ENCODE assay signal across 25 mouse cellular contexts in genomic region chr13:70214022-70214654, GRCm38 (mm10).
DNase-seq lines count a peak whose midpoint lies in the region; ATAC-seq and TF ChIP-seq lines count a peak whose summit lies in the region.
"Had no signal": no experiment of that assay in that cellular context is flagged by ENCODE, and none has a peak within 500 bp of the region (broad histone marks: within the 10 kb centered on the region; RNA-seq: fewer than 3 reads in every experiment).

No protein-coding gene starts in this region.

- no peaks in the 10 kb centered on the region for H3K27me3 ChIP-seq in kidney, embryonic 16.5 days (ENCODE audit: insufficient read depth, low read length)
- H3K27me3 ChIP-seq in intestine, embryonic 14.5 days (replicated peaks; ENCODE audit: control insufficient read depth, insufficient read depth, low read length): no peaks in the 10 kb centered on the region
- H3K27me3 ChIP-seq in limb, embryonic 11.5 days (ENCODE audit: control insufficient read depth, insufficient read depth, low read length): no peaks in the 10 kb centered on the region
- H3K27me3 ChIP-seq in hindbrain, postnatal 0 days (ENCODE audit: insufficient read depth, low read length): no peaks in the 10 kb centered on the region
- H3K27me3 ChIP-seq: embryonic facial prominence, embryonic 12.5 days; liver, embryonic 13.5 days had no signal

- no peak for TF ChIP-seq CTCF in hindbrain, postnatal 0 days (IDR thresholded peaks at IDR 0.05; ENCODE audit: low read depth)

- H3K4me1 ChIP-seq in kidney, embryonic 16.5 days (ENCODE audit: insufficient read depth, low read length): no peaks in the 10 kb centered on the region; the same call in 1 of the 2 replicates
- H3K4me1 ChIP-seq in intestine, embryonic 14.5 days (replicated peaks; ENCODE audit: control insufficient read depth, insufficient read depth, low read length): no peaks in the 10 kb centered on the region
- H3K4me1 ChIP-seq in limb, embryonic 11.5 days (ENCODE audit: control insufficient read depth, insufficient read depth, low read length): 0 out of 2 replicates have a peak, but pooled peaks cover 5% of the 10 kb centered on the region
- H3K4me1 ChIP-seq in hindbrain, postnatal 0 days (ENCODE audit: insufficient read depth, low read length): peaks cover 16% of the 10 kb centered on the region; the same call in 1 of the 2 replicates
- H3K4me1 ChIP-seq: embryonic facial prominence, embryonic 12.5 days; liver, embryonic 13.5 days had no signal

- no peaks in the 10 kb centered on the region for H3K9me3 ChIP-seq in kidney, embryonic 16.5 days (ENCODE audit: low read length)
- no peaks in the 10 kb centered on the region for H3K9me3 ChIP-seq in intestine, embryonic 14.5 days (ENCODE audit: control insufficient read depth, low read length)
- no peaks in the 10 kb centered on the region for H3K9me3 ChIP-seq in limb, embryonic 11.5 days (ENCODE audit: control insufficient read depth, low read length)
- H3K9me3 ChIP-seq in hindbrain, postnatal 0 days (ENCODE audit: low read length): no peaks in the 10 kb centered on the region
- H3K9me3 ChIP-seq: embryonic facial prominence, embryonic 12.5 days; liver, embryonic 13.5 days; midbrain, embryonic 10.5 days had no signal

- no peak overlapping the region for H3K4me2 ChIP-seq in kidney, embryonic 16.5 days (replicated peaks; ENCODE audit: low read depth, low read length)
- H3K4me2 ChIP-seq in intestine, embryonic 14.5 days (ENCODE audit: low read length): no peak overlapping the region
- no peak overlapping the region for H3K4me2 ChIP-seq in limb, embryonic 11.5 days (ENCODE audit: low read depth, severe bottlenecking)
- no peak overlapping the region for H3K4me2 ChIP-seq in hindbrain, postnatal 0 days (ENCODE audit: low read depth, low read length)
- H3K4me2 ChIP-seq: embryonic facial prominence, embryonic 12.5 days; liver, embryonic 13.5 days had no signal

- no peak; the same call in 1 of the 2 replicates for ATAC-seq in kidney, embryonic 16.5 days (ENCODE audit: low FRiP score, low TSS enrichment)
- 0 out of 2 replicates have a peak, but pooled peaks have one; percentile 53 for ATAC-seq in intestine, embryonic 14.5 days (replicated peaks; ENCODE audit: low FRiP score, low TSS enrichment, low read depth)
- peak; percentile 51; the same call in 1 of the 2 replicates for ATAC-seq in limb, embryonic 11.5 days (ENCODE audit: insufficient number of reproducible peaks, low FRiP score, low TSS enrichment, low read depth)
- no peak for ATAC-seq in hindbrain, postnatal 0 days
- ATAC-seq: CD4-positive, CD25-positive, alpha-beta regulatory T cell, adult 4 months; forebrain, embryonic 14.5 days; lung, postnatal 0 days; midbrain, embryonic 16.5 days had no signal

- no peak overlapping the region for H3K4me3 ChIP-seq in kidney, embryonic 16.5 days (ENCODE audit: low read length)
- H3K4me3 ChIP-seq in intestine, embryonic 14.5 days (ENCODE audit: low read depth, low read length): no peak overlapping the region
- no peak overlapping the region for H3K4me3 ChIP-seq in limb, embryonic 11.5 days (ENCODE audit: low read depth, low read length)
- H3K4me3 ChIP-seq in hindbrain, postnatal 0 days (ENCODE audit: low read length): no peak overlapping the region
- H3K4me3 ChIP-seq: embryonic facial prominence, embryonic 12.5 days; layer of hippocampus, adult 2 months; liver, embryonic 13.5 days; midbrain, embryonic 10.5 days had no signal

- WGBS in kidney, embryonic 16.5 days: 53% methylated on average over 10 of the region's 10 CpGs
- WGBS in intestine, embryonic 14.5 days: 53% methylated on average over 10 of the region's 10 CpGs
- 52% methylated on average over 10 of the region's 10 CpGs for WGBS in limb, embryonic 11.5 days
- WGBS in hindbrain, postnatal 0 days: 85% methylated on average over 10 of the region's 10 CpGs

- 0 out of 2 replicates have a peak overlapping the region, but pooled peaks have one; percentile 12 for H3K27ac ChIP-seq in kidney, embryonic 16.5 days (ENCODE audit: low read length)
- H3K27ac ChIP-seq in intestine, embryonic 14.5 days (ENCODE audit: low read depth): no peak overlapping the region
- H3K27ac ChIP-seq in limb, embryonic 11.5 days (replicated peaks; ENCODE audit: low read depth, low read length): no peak overlapping the region; the same call in 1 of the 2 replicates
- no peak overlapping the region for H3K27ac ChIP-seq in hindbrain, postnatal 0 days
- H3K27ac ChIP-seq: embryonic facial prominence, embryonic 12.5 days; layer of hippocampus, adult 2 months; liver, embryonic 13.5 days; macrophage; midbrain, embryonic 10.5 days had no signal

- H3K9ac ChIP-seq in kidney, embryonic 16.5 days (replicated peaks; ENCODE audit: low read length): no peak overlapping the region
- H3K9ac ChIP-seq in intestine, embryonic 14.5 days (ENCODE audit: low read length): no peak overlapping the region
- no peak overlapping the region for H3K9ac ChIP-seq in limb, embryonic 11.5 days (ENCODE audit: low read length)
- H3K9ac ChIP-seq in hindbrain, postnatal 0 days (replicated peaks; ENCODE audit: low read length): no peak overlapping the region
- H3K9ac ChIP-seq: embryonic facial prominence, embryonic 12.5 days; liver, embryonic 13.5 days had no signal

- no peak for DNase-seq in kidney, adult 18-20 months
- no peak for DNase-seq in intestine, embryonic 14.5 days (ENCODE audit: low spot score)
- DNase-seq in limb, embryonic 11.5 days (ENCODE audit: low spot score): peak; percentile 24
- DNase-seq in cerebellum, adult 18-20 months: no peak
- DNase-seq in embryo, embryonic 9.5 days (ENCODE audit: extremely low spot score): no peak
- no peak for DNase-seq in hindbrain, postnatal 0 days (ENCODE audit: low spot score)
- DNase-seq: adrenal gland, postnatal 25 days; cerebellum, adult 11-12 months; cerebellum, postnatal 10 days; gastrocnemius, postnatal 10 days; kidney, postnatal 36 days; left cerebral cortex, postnatal 4 days; liver, embryonic 13.5 days; lung, adult 18-20 months; right cerebral cortex, postnatal 25 days; thymus, postnatal 14 days had no signal

- H3K36me3 ChIP-seq in kidney, embryonic 16.5 days (ENCODE audit: insufficient read depth, low read length): no peaks in the 10 kb centered on the region
- H3K36me3 ChIP-seq in intestine, embryonic 14.5 days (ENCODE audit: control insufficient read depth, insufficient read depth, low read length): no peaks in the 10 kb centered on the region
- no peaks in the 10 kb centered on the region for H3K36me3 ChIP-seq in limb, embryonic 11.5 days (ENCODE audit: control insufficient read depth, insufficient read depth, low read length)
- no peaks in the 10 kb centered on the region for H3K36me3 ChIP-seq in hindbrain, postnatal 0 days (ENCODE audit: insufficient read depth, low read length)
- H3K36me3 ChIP-seq: embryonic facial prominence, embryonic 12.5 days; liver, embryonic 13.5 days; midbrain, embryonic 10.5 days had no signal

Comparison
In these comparisons a context has a peak if more than half of its experiments do, and no peak if none do; other contexts are left out.
1. ATAC-seq: peak in intestine, embryonic 14.5 days (single experiment) and limb, embryonic 11.5 days (single experiment); none in kidney, embryonic 16.5 days (single experiment) and hindbrain, postnatal 0 days (single experiment).